Mouse (Mus musculus): ENCODE results near the gene Abi1.
A peak's percentile ranks its signal among the peaks of the same experiment; 100 is the strongest.
"Not testable (repeated sequence)": the region's sequence is repeated elsewhere in the genome, so short reads cannot be mapped to it uniquely, and the experiment has no call there.

The Abi1 gene

DNA sequence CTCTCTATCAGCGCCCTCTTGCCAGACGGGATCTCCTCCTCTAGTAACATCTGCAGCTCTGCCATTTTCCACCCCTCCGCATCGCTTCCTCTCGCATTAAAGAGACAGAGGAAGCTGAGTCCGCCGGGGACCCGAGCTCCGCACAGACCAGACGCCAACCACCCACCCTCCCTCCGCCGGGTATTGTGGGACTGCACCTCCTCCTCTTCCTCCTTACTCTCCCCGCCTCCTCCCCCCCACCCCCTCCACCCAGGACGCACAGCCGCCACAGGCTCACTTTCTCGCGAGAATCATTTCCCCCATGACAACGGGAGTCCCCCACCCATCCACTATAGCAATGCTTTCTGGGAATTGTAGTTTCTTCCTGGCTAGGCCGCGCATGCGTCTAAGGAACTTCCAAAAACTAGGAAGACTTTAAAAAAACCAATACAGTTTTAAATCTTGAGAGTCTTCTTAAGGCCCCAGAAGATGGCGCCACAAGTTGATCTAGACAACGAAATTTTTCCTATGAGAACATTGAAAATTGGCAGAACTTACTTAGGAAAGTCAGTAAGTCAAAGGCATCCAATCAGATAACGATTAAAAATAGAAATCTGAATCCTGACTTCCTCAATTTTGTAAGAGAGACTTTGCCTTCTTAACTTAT, at the start of gene Abi1:
Gene Abi1 (minus strand): TSS at position 241 of the 646 bp plus-strand sequence.
- DNase-seq (ENCODE audit: low spot score): peak; percentile 95

DNA sequence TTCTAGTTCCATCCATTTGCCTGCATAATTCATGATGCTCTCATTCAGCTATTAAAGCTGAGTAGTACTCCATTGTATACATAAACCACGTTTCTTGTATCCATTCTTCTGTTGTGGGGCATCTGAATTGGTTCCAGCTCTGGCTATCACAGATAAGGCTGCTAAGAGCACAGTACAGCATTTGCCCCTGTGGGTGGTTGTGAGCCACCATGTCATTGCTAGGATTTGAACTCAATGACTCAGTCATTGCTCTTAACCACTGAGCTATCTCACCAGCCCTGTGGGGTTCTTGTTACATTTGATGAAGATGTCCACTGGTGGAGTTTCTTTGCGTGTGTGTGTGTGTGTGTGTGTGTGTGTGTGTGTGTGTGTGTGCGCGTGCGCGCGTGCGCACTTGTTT, 44.5 kb upstream of the Abi1 start:
- no peak for DNase-seq (ENCODE audit: low spot score)

DNA sequence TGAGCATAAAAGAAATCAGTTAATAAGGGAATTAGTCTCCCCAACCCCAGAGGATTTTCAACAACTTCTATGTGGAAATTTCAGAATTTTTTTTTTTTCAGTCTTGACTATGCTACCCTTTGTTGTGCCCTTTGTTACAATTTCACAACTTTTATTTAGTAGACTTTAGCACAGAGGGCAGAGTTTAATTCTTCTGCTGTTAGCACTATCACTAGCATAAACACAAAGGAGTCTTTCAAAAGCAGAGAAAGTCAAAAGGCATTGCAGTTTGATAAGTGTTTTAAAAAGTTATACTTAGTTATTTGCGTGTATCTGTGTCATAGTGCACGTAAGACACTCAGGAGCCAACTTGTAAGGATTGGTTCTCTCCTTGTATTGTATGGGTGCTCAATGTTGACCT, 38.5 kb upstream of the Abi1 start:
- no peak for DNase-seq (ENCODE audit: low spot score)

DNA sequence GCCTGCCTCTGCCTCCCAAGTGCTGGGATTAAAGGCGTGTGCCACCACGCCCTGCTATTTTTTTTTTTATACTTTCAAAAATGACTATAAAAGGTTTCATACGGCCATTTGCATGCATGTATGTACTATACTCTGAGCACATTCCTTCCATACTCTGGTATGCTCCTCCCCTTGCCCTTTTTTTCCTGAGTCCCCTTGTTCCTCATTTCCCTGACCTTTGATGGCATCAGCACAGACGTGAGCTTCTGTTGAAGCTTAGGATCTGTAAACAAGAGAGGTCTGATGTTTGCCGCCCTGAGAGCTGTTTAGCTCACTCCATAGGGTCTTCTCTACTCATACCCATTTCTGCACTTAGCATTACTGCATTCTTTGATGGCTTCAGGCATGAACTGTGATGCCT, 37.7 kb upstream of the Abi1 start:
- DNase-seq (ENCODE audit: low spot score): no peak

DNA sequence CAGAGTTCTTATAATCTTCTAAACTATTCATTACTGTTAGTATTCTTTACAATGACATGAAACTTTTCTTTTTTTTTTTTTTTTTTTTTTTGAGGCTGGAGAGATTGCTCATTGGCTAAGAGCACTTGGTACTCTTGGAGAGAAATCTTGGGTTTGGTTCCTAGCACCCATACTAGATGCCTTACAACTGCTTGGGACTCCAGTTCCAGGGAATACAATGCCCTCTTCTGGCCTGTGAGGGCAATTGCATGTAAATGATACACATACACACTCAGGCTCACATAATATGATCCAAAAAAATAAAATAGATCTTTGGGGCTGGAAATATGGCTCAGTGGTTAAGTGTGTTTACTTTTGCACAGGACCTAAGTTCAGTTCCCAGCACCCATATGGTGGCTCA, 36.7 kb upstream of the Abi1 start:
- no peak for DNase-seq (ENCODE audit: low spot score)

DNA sequence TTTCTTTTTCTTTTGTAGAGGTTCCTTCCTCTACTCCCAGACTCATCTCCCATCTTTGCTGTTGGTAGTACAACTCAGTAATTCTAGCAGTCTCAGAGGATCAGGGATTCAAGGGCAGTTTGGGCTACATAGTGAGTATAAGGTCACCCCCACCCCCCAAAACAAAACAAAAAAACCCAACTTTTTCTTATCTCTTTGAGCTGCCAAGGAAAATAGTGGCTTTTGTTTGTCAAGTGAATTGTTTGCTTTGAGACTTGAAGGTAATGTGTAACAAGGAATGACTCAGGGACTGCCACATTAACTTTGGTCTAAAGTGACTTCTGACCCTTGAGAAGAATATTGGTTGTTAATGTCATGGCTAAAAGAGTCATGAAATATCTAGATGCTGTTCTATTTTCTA, 35.8 kb upstream of the Abi1 start:
- no peak for DNase-seq (ENCODE audit: low spot score)

DNA sequence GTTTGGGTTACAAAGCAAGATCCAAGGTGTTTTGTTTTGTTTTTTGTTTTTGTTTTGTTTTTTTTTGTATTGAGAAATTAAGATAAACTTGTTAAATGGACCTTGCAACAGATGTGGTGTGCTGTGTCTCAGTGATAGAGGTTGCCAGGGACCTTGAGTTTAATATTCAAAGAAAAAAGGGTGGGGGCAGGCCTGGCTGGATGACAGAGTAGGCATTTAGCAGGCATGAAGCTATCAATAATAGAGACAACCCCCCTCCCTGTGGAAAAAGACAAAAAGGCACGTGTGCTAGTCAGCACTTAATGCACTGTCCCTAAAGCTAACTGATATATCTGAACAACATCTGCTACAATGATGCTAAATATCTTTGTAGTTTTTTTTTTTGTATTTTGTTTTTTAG, 31.4 kb upstream of the Abi1 start:
- DNase-seq (ENCODE audit: low spot score): no peak

DNA sequence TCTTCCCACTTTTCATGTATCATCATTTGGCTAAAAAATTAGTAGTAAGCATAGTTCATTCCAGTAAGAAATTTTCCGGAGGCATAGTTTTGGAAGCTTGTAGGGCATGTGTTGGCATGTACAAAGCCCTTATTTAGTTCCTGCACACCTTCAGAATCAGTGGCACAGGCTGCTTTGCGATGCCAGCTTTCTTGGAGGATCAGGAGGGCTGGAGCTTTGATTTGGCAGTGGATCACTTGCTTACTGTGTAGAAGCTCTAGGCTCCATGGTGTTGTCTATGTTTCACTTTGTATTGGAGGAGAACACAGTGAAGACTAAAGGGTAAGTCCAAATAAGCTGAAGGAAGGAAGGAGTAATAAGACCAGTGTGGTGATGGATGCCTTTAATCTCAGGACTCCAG, 30.4 kb upstream of the Abi1 start:
- no peak for DNase-seq (ENCODE audit: low spot score)

DNA sequence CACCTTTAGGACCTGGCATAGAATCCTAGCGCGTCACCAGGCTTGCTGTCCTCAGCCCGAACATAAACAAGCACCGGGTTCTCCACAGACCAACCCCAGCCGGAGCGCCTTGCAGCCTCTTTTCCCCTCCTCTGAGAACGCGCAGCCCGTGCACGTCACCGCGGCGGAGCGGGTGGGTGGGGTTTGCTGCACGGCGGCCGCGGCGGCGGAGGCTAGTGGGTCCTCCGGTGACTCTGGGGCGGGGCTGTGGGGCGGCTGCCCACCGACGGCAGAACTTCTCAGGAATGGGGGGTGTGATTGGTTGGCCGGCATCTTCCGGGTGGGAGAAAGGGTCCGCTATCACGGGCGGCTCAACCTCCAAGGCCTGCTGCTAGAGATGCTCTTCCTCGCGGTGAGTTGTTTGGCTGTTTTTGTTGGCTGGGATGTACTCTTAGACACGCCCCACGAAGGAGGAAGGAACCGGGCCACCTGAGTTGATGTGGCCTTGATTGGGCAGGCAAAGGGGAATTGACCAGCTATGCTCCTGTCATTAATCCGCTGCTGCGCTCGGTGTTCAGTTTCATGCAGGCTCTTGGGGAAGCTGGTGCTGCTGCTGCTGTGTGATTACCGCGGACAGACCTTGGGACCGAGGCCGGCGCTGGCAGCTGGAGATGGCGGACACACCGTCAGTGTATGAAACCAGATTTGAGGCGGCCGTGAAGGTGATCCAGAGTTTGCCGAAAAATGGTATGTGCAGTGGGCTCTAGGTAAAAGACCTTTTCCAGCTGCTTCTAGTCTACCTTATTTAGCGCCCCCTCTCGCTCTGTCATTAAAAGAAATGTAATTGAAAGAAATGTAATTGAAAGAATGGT, 29.1 kb upstream of the Abi1 start:
- DNase-seq (ENCODE audit: low spot score): peak; percentile 96

DNA sequence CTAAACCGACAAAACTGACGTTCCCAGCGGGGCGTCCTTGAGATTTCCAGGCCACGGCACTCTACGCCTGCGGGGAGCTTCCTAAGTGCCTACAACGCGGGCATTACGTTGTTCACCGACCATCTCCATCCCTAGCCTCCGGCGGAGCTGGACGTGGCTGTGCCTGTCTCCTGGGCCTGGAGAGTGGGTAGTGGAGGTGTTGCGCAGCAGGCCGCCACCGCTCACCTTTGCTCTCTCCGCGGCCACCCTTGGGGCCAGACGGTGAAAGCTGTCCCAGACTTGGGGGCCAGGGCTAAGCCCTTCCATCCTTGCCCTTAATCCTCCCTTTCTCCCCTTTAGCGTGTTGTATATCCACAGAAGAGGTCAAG, 28.3 kb upstream of the Abi1 start:
- DNase-seq (ENCODE audit: low spot score): no peak

DNA sequence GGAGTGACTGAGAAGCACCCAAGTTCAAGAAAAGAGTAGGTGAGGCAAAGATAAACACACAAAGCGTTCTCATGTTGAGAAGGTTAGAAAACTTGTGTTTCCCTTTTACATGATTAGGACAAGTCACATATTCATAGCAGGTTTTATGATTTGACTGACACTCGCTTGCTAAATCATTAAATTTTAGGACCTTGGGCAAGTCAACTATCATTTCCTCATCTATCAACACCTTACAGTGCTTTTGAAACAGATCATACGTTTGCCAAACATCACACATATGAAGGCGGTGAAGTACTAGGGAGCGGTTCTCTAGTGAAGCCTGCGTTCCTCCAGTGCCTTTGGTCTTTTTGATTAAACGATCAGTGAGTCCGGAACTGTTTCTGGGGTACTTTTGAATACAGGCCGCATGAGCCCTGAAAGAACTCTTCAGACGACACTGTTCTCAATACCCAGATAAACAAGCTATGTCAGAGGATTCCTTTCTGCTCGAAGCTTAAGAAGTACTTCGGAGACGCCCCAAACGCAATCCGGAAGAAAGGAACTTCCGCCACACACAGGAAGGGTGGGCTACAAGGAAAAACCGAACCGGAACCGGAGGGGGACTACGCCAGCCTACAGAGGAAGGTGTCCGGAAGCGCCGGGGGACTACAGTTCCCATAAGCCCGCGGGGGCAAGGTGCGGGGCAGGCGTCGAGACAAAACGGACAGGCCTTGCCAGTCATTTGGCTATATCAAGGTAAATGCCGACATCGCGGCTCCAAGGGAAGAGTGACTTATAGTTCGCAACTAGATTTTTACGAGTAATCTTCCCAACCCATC, 27.7 kb upstream of the Abi1 start, which contains the start of gene Acbd5:
Gene Acbd5 (plus strand): TSS at position 616 of the 818 bp plus-strand sequence.
- peak; percentile 98 for DNase-seq (ENCODE audit: low spot score)

DNA sequence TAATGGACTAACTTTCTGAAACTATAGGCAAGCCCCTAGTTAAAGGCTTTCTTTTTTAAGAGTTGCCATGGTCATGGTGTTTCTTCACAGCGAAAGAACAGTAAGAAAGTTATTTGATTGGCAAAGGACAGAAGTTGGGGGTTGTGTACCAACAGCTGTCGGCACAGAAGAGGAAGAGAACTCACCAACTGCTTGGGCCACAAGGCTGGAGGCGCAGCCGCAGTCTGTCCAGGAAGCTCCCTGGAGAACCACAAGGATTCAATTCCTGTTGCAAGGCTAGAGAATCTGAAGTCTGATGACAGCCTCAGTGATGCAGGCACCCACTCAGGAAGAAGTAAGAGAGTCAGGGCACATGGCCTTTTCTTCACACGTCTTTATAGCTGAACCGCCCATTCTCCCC, 12.5 kb upstream of the Abi1 start:
- no peak for DNase-seq (ENCODE audit: low spot score)

DNA sequence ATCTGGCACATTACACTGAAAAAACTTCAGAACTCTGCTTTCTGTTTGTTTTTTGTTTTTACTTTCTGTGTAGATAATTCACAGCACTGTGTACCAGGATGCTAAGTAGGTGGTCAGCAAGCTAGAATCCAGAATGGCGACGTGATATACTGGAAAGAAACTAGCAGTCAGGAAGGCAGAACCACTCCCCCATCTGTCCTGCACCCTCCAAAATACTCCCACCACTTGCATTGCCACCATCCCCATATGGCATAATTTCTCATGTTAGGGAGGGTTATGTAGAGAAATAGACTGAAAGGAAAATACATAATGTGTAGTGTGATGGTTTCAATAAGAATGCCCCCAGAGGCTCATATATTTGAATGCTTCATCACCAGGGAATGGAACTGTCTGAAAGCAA, 11.8 kb upstream of the Abi1 start:
- DNase-seq (ENCODE audit: low spot score): no peak

DNA sequence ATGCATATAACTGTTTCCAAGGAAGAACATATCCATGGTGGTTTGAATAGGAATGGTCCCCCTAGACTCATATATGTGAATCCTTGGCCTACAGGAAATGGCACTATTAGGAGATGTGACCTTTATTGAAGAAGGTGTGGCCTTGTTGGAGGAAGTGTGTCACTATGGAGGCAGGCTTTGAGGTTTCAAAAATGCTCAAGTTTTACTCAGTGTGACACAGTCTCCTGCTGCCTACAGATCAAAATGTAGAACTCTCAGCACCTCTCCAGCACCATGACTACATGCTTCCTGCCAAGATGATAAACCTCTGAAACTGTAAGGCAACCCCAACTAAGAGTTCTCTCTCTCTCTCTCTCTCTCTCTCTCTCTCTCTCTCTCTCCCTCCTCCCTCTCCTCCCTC, 8.0 kb upstream of the Abi1 start:
- peak; percentile 26 for DNase-seq (ENCODE audit: low spot score)

DNA sequence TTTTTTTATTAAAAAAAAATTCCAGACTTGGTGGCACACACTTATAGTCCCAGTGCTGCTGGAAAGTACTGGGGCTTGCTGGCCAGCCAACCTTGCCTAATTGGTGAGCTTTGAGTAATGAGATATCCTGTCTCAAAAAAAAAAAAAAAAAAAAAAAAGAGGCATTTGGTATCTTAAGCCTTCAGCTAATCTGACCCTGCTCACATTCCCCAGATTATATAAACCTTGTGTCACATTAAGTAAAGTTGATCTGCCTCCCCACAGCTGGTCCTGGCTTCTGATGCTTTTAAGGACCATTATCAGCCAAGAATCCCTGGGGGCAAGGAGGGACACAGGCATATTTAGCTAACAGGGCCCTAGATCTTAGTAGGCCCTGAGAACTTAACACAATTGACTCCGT, 5.7 kb upstream of the Abi1 start:
- no peak for DNase-seq (ENCODE audit: low spot score)

DNA sequence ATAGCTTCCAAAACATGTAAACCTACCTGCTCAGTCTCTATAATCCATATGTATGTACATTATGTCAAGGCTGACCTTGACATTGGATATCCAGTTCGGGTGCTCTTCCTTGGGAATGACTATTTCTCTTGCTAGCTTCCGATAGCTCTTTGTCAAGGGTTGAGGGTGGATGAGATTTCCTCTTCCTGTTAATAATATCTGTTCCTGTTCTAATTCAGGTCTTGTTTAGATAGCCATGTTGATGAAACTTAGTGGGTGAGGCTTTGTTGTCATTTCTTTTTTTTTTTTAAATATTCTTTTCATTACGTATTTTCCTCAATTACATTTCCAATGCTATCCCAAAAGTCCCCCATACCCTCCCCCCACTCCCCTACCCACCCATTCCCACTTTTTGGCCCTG, 2.1 kb upstream of the Abi1 start:
- no peak for DNase-seq (ENCODE audit: low spot score)

DNA sequence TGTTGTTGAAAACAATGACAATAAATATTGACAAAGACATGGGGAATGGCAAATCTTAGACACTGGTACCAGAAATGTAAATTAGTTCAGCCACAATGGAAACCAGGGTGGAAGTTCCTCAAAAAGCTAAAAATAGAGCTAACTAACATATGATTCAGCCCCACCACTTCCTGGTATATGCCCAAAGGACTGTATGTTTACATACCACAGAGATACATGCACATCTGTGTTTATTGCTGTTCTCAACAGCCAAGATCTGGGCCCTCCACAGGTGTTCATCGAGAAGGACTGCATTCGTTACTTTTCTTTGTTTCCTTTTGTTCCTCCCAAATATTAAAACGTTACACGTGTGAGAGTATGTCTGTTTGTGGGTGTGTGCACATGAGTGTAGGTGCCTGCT, 1.4 kb upstream of the Abi1 start:
- no peak for DNase-seq (ENCODE audit: low spot score)

DNA sequence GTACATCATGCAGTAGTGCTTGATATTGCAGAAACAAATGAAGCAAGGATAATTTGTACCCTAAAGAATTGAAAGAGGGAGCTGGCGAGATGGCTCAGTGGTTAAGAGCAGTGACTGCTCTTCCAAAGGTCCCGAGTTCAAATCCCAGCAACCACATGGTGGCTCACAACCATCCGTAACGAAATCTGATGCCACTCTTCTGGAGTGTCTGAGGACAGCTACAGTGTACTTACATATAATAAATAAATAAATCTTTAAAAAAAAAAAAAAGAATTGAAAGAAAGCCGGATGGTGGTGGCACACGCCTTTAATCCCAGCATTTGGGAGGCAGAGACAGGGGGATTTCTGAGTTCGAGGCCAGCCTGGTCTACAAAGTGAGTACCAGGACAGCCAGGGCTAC, 649 bp upstream of the Abi1 start:
- not testable (repeated sequence) for DNase-seq (ENCODE audit: low spot score)

DNA sequence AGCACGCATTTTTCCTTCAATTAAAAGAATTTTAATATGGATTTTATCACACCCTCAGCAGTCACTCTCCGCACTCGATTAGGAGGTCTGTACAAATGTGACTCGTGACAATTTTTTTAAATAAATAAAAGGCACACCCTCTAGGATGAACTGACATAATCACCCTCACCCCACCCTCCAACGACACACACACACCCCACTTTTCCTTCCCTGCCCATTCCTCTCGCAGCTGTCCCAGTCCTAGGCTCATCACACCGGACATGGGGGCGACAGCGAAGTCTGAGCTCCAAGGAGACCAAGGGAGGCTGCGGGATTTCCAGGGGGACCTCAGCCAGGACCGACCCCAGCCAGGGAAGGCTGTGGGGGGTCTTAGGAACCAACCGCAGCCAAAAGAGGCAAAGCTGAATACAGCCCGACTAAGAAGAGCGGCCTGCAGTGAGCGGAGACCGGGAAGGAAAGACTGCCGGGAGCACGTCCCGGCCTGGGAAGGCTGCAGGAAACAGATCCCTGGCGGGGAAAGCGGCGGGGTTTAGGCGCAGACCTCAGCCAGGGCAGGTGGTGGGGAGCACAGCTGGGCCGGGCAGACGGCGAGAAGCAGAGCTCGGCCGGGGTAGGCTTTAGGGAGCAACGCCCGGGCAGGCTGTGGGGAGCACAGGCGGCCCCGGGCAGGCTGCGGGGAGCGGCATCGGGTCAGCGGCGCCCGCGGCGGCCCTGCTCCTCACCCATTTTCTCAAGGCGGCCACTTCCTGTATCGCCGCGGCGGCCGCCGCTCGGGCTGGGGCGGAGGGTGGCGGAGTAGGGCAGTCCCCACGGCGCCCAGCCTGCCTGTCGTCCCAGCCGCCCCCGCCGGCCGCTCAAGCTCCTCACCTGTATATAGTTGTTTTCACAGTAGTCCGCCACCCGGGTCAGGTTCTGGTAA, 700 bp downstream of the Abi1 start:
- peak; percentile 26 for DNase-seq (ENCODE audit: low spot score)

DNA sequence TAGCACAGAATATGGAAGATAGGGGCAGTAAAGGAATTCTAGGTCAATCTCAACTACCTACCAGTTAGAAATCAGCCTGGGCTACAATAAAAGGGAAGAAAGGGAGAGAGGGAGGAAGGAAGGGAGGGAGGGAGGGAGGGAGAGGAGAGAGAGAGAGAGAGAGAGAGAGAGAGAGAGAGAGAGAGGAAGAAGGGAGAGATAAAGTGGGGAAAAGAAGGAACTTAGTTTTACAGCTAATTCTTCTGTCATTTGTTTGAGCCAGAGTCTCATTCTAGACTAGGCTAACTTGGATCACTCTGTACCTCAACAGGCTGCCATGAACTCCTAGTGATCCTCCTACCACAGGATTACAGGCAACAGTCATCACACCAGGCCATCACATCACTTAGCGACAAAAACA, 4.6 kb downstream of the Abi1 start:
- no peak for DNase-seq (ENCODE audit: low spot score)

DNA sequence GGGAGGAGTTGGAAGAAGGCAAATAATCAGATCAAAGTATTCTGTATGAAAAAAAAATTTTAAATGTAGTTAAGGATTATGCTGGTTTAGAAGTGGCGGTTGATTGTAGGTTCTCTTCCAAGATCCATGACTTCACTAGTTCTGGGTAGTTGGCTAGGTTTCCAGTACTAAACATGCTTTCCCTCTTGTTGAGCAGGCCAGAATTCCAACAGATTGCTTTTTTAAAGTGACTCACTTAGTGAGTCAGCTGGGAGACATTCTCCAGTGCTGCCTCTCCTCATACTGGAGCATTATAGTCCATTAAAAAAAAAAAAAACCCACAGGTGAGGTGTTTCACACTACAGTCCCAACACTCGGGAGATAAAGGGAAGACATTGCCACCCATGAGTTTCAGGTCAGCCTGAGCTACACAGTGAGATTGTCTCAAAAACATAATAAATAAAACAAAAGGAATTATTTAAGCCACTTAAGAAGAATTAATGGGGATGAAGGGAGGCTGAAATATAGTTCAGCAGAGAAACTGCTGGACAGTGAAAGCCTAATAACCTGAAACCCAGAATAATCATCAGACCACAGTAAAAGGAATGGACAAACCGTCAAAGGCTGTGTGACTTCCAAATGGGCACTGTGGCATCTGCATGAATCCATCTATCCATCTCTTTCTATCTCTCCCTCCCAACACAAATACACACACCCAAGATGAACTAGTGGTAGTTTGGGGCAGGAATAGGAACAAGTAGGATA, 5.2 kb downstream of the Abi1 start:
- no peak for DNase-seq (ENCODE audit: low spot score)

Measured in T-cell, adult 2 months (primary cell).